Mouse (Mus musculus): ENCODE data around the gene Amy2a2. TPM values are rescaled to one million over a fixed set of nuclear protein-coding genes. Genes with fewer than 3 reads are reported as not detected.

Amy2a2 gene
- total RNA-seq (2023; ENCODE audit: inconsistent age), result not detected in 4 replicates

DNA sequence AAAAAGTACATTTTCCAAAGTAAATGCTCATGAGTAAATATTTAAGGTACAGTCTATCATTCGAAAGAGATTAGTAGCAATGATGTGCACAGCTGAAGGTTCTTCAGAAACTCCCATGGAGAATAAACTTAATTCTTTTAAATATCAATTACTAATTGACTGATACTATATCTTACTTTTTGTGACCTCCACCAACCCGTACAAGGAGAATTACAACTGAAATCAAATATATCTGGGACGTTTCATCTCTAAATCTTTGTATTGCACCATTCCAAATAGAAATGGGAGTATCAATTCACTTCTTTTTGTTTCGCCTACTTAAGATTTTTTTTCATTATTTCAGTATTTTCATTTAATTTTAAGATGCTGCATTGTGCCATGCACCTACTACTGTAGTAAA, at the start of gene Amy2a2:
Amy2a2 (minus strand) TSS at position 101 of the 400 bp plus-strand sequence.

DNA sequence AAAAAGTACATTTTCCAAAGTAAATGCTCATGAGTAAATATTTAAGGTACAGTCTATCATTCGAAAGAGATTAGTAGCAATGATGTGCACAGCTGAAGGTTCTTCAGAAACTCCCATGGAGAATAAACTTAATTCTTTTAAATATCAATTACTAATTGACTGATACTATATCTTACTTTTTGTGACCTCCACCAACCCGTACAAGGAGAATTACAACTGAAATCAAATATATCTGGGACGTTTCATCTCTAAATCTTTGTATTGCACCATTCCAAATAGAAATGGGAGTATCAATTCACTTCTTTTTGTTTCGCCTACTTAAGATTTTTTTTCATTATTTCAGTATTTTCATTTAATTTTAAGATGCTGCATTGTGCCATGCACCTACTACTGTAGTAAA, 32.5 kb downstream of the Amy2a2 start, which contains the start of gene Amy2a3:
Amy2a3 (minus strand) TSS at position 101 of the 400 bp plus-strand sequence.

Other genes starting within 250 kb of the Amy2a2 start
- 0.24 to 4.3 TPM (median 3.2 TPM) in 3 of 4 replicates, not detected in the other for gene Amy2a5, start 97.8 kb downstream of the Amy2a2 start, total RNA-seq (2023; ENCODE audit: inconsistent age)
- not detected in 4 replicates for gene Amy2a4, start 65.2 kb downstream of the Amy2a2 start, total RNA-seq (2023; ENCODE audit: inconsistent age)
- not detected in 4 replicates for gene Amy2a3, start 32.6 kb downstream of the Amy2a2 start, total RNA-seq (2023; ENCODE audit: inconsistent age)
- 0.67 to 0.90 TPM in 2 of 4 replicates, not detected in the others for gene Amy2a1, start 175.8 kb upstream of the Amy2a2 start, total RNA-seq (2023; ENCODE audit: inconsistent age)

Data from B cell, adult (primary cell).